ENCODE assay signal across 8 mouse cellular contexts in the genomic region with DNA sequence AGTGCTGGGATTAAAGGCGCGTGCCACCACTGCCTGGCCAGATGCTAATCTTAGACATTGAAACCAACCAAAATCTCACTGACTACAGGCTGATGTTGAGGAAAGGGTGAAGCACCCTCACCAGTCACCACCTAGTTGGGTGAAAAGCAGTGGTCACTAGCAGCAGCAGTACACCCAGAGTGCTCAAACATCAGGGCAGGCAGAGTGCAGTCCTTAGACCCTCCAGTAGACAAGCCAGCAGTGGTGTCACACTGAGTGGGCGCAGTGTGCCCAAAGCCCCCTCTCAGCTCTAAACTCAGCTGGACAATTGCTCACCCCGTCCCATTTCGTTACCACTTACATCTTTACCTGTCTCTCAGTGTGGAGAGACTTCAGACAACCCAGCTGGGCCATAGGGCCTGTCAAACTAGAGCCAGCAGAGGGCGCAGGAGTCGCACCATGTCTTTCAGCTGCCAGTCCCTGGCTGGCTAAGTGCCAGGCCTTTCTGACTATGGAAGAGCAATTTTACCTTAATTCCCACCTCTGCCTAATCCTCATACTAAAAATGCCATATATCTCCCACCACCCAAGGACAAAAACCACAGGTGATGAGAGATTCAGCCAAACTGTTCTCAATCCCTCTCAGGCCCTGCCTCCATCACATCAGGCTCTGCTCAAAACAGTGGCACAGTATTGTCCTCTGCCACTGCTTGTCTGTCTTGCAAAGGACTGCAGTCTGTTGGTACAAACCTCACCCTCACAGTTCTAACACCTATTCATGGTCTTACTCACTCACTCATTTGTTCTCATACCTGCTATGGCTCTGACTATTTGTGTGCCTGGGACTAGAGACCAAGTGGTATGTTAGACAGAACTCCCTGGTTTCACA. TPM values are rescaled to one million over a fixed set of nuclear protein-coding genes. Genes with fewer than 3 reads are reported as not detected.
A peak's percentile ranks its signal among the peaks of the same experiment; 100 is the strongest.
DNase-seq lines count a peak whose midpoint lies in the region; ATAC-seq and TF ChIP-seq lines count a peak whose summit lies in the region.

No protein-coding gene starts in this region.

- peak; percentile 72 for ATAC-seq in hindbrain, postnatal 0 days
- ATAC-seq in midbrain, embryonic 14.5 days (ENCODE audit: low FRiP score, low TSS enrichment), result no peak; the same call in 1 of the 2 replicates

- no peaks in the 10 kb centered on the region for H3K9me3 ChIP-seq in heart, embryonic 10.5 days
- no peaks in the 10 kb centered on the region for H3K9me3 ChIP-seq in hindbrain, postnatal 0 days (ENCODE audit: low read length)
- H3K9me3 ChIP-seq in midbrain, embryonic 14.5 days (ENCODE audit: control insufficient read depth, low read length), result no peaks in the 10 kb centered on the region

- H3K9ac ChIP-seq in hindbrain, postnatal 0 days (replicated peaks; ENCODE audit: low read length), result no peak overlapping the region
- H3K9ac ChIP-seq in midbrain, embryonic 14.5 days (replicated peaks; ENCODE audit: low read length), result no peak overlapping the region

- TF ChIP-seq CTCF in cerebellum, adult 2 months (IDR thresholded peaks at IDR 0.05; ENCODE audit: borderline replicate concordance, insufficient read depth, low read depth, low read length), result peak; percentile 73
- peak; percentile 87 for TF ChIP-seq CTCF in hindbrain, postnatal 0 days (IDR thresholded peaks at IDR 0.05; ENCODE audit: low read depth)

- no peak overlapping the region for H3K4me3 ChIP-seq in heart, embryonic 10.5 days
- no peak overlapping the region for H3K4me3 ChIP-seq in cerebellum, adult 2 months (replicated peaks; ENCODE audit: insufficient read depth, low read depth, low read length)
- no peak overlapping the region for H3K4me3 ChIP-seq in hindbrain, postnatal 0 days (ENCODE audit: low read length)
- H3K4me3 ChIP-seq in midbrain, embryonic 14.5 days (replicated peaks; ENCODE audit: low read depth, low read length), result no peak overlapping the region

- peaks cover 78% of the 10 kb centered on the region for H3K36me3 ChIP-seq in heart, embryonic 10.5 days
- peaks cover 43% of the 10 kb centered on the region for H3K36me3 ChIP-seq in hindbrain, postnatal 0 days (ENCODE audit: insufficient read depth, low read length)
- H3K36me3 ChIP-seq in midbrain, embryonic 14.5 days (ENCODE audit: control insufficient read depth, insufficient read depth, low read length), result peaks cover 86% of the 10 kb centered on the region

- H3K27me3 ChIP-seq in heart, embryonic 10.5 days (ENCODE audit: insufficient read depth, poor library complexity, severe bottlenecking), result no peaks in the 10 kb centered on the region
- H3K27me3 ChIP-seq in cerebellum, adult 2 months (ENCODE audit: control insufficient read depth, insufficient read depth, low read length), result no peaks in the 10 kb centered on the region
- no peaks in the 10 kb centered on the region for H3K27me3 ChIP-seq in hindbrain, postnatal 0 days (ENCODE audit: insufficient read depth, low read length)
- H3K27me3 ChIP-seq in midbrain, embryonic 14.5 days (ENCODE audit: control insufficient read depth, insufficient read depth, low read length), result no peaks in the 10 kb centered on the region

- 79% methylated on average over 7 of the region's 7 CpGs for WGBS in heart, embryonic 10.5 days
- 64% methylated on average over 7 of the region's 7 CpGs for WGBS in cerebellum, adult 2 months
- WGBS in hindbrain, postnatal 0 days, result 73% methylated on average over 7 of the region's 7 CpGs
- WGBS in midbrain, embryonic 14.5 days, result 76% methylated on average over 7 of the region's 7 CpGs

- TF ChIP-seq POLR2A in cerebellum, adult 2 months (IDR thresholded peaks at IDR 0.05; ENCODE audit: borderline replicate concordance, insufficient read depth, low read length), result no peak

- H3K4me2 ChIP-seq in hindbrain, postnatal 0 days (ENCODE audit: low read depth, low read length), result no peak overlapping the region
- no peak overlapping the region for H3K4me2 ChIP-seq in midbrain, embryonic 14.5 days (ENCODE audit: low read length)

- no peak overlapping the region for H3K27ac ChIP-seq in heart, embryonic 10.5 days
- H3K27ac ChIP-seq in cerebellum, adult 2 months (ENCODE audit: insufficient read depth, low read length), result no peak overlapping the region
- no peak overlapping the region for H3K27ac ChIP-seq in hindbrain, postnatal 0 days
- no peak overlapping the region for H3K27ac ChIP-seq in midbrain, embryonic 14.5 days (replicated peaks; ENCODE audit: low read depth, low read length)

- no peaks in the 10 kb centered on the region for H3K4me1 ChIP-seq in heart, embryonic 10.5 days
- no peaks in the 10 kb centered on the region for H3K4me1 ChIP-seq in cerebellum, adult 2 months (ENCODE audit: control insufficient read depth, insufficient read depth, low read length)
- H3K4me1 ChIP-seq in hindbrain, postnatal 0 days (ENCODE audit: insufficient read depth, low read length), result no peaks in the 10 kb centered on the region
- H3K4me1 ChIP-seq in midbrain, embryonic 14.5 days (ENCODE audit: control insufficient read depth, insufficient read depth, low read length), result no peaks in the 10 kb centered on the region

- peak; percentile 95 for DNase-seq in heart, adult 11 months
- DNase-seq in heart, embryonic 10.5 days (ENCODE audit: low spot score), result no peak
- peak; percentile 74 for DNase-seq in cerebellum, adult 2 months
- peak; percentile 40 for DNase-seq in forelimb bud, embryonic 11.5 days (ENCODE audit: low read depth, low spot score)
- peak; percentile 93 for DNase-seq in hindbrain, postnatal 0 days (ENCODE audit: low spot score)
- peak; percentile 46 to 81 for DNase-seq in left cerebral cortex, adult 9 months (ENCODE audit: low spot score in 2 of 2)
- peak; percentile 88 for DNase-seq in midbrain, embryonic 14.5 days
- DNase-seq in spleen, postnatal 36 days (ENCODE audit: low spot score in 2 of 2), result peak; percentile 49 to 51

RNA-seq across cellular contexts. Expression of a gene that starts 41.3 kb away (rescaled TPM):
- 4.8 and 5.4 TPM in 2 replicates for polyA plus RNA-seq in heart, embryonic 10.5 days (2016; fragmentation: Nextera tagmentation; extraction: Ambion mirVana)
- 0.43 and 0.51 TPM in 2 replicates for polyA plus RNA-seq in cerebellum, adult 2 months (2012; rRNA removed)
- total RNA-seq in hindbrain, postnatal 0 days (2014; rRNA removed), result 0.25 and 1.4 TPM in 2 replicates
- polyA plus RNA-seq in hindbrain, postnatal 0 days (2015; fragmentation: Nextera tagmentation; extraction: Ambion mirVana), result 0.53 and 0.69 TPM in 2 replicates
- polyA plus RNA-seq in midbrain, embryonic 14.5 days (2014; fragmentation: Nextera tagmentation; extraction: Ambion mirVana), result 0.41 and 0.51 TPM in 2 replicates

RNA-seq across cellular contexts. Expression of a gene that starts 46.7 kb away (rescaled TPM):
- polyA plus RNA-seq in heart, embryonic 10.5 days (2016; fragmentation: Nextera tagmentation; extraction: Ambion mirVana), result 9.7 and 9.8 TPM in 2 replicates
- 14.3 and 15.4 TPM in 2 replicates for polyA plus RNA-seq in cerebellum, adult 2 months (2012; rRNA removed)
- total RNA-seq in hindbrain, postnatal 0 days (2014; rRNA removed), result 11.0 and 13.6 TPM in 2 replicates
- polyA plus RNA-seq in hindbrain, postnatal 0 days (2015; fragmentation: Nextera tagmentation; extraction: Ambion mirVana), result 4.1 and 5.5 TPM in 2 replicates
- polyA plus RNA-seq in midbrain, embryonic 14.5 days (2014; fragmentation: Nextera tagmentation; extraction: Ambion mirVana), result 10.5 and 13.2 TPM in 2 replicates
